Mouse (Mus musculus) megakaryocyte, embryonic 14.5 days (primary cell): ENCODE results near the gene Zfp592.

Experiments
- FLI1 ChIP-seq: IDR thresholded peaks from 2 replicates; pipeline ENCODE4 v1.6.1; 2012; ENCODE audit warnings: low read length, inconsistent platforms, mixed read lengths
- GATA1 ChIP-seq: IDR thresholded peaks from 3 replicates; pipeline ENCODE4 v1.6.1; 2012; ENCODE audit warnings: mixed read lengths, low read length, inconsistent platforms, borderline replicate concordance

GRCm38 (mm10) chr7:80992631-80992979 is 876 bp upstream of the Zfp592 start:
- no peak for TF ChIP-seq FLI1
- TF ChIP-seq GATA1: no peak
